Mouse (Mus musculus) c-Kit-positive CD71-positive TER-119-negative erythroid progenitor cells, embryonic 14.5 days (primary cell): Measurements from ENCODE around the gene Efcab6.
"Not testable (repeated sequence)": the region's sequence is repeated elsewhere in the genome, so short reads cannot be mapped to it uniquely, and the experiment has no call there.

Experiments used
- DNase-seq: peaks from one replicate; pipeline ENCODE4 v3.0.0-alpha.2; 2013; ENCODE audit warnings: low read depth

Efcab6 gene

GRCm38 (mm10) chr15:84065140-84065539, at the start of gene Efcab6:
Efcab6 (minus strand) TSS chr15:84065379.
- DNase-seq = no peak

- DNase-seq = no peak
Observed at GRCm38 (mm10) chr15:84113873-84114272, 48.7 kb upstream of the Efcab6 start.

- DNase-seq = no peak
Observed at GRCm38 (mm10) chr15:84108899-84109298, 43.7 kb upstream of the Efcab6 start.

GRCm38 (mm10) chr15:84105924-84106500, 40.8 kb upstream of the Efcab6 start:
- DNase-seq = no peak

GRCm38 (mm10) chr15:84105105-84105923, 40.1 kb upstream of the Efcab6 start, which contains the start of gene Sult4a1:
Sult4a1 (minus strand) TSS chr15:84105754.
- no peak for DNase-seq

- DNase-seq = no peak
Observed at GRCm38 (mm10) chr15:84104626-84105025, 39.4 kb upstream of the Efcab6 start.

GRCm38 (mm10) chr15:84097536-84097935, 32.4 kb upstream of the Efcab6 start:
- not testable (repeated sequence) for DNase-seq

- DNase-seq = no peak
Observed at GRCm38 (mm10) chr15:84096051-84096450, 30.9 kb upstream of the Efcab6 start.

GRCm38 (mm10) chr15:84094921-84095320, 29.7 kb upstream of the Efcab6 start:
- no peak for DNase-seq

GRCm38 (mm10) chr15:84086775-84087174, 21.6 kb upstream of the Efcab6 start:
- DNase-seq = no peak

- no peak for DNase-seq
Observed at GRCm38 (mm10) chr15:84086364-84086763, 21.2 kb upstream of the Efcab6 start.

- DNase-seq = no peak
Observed at GRCm38 (mm10) chr15:84080069-84080468, 14.9 kb upstream of the Efcab6 start.

GRCm38 (mm10) chr15:84079519-84079918, 14.3 kb upstream of the Efcab6 start:
- no peak for DNase-seq

GRCm38 (mm10) chr15:84078667-84079066, 13.5 kb upstream of the Efcab6 start:
- DNase-seq = no peak

- DNase-seq = no peak
Observed at GRCm38 (mm10) chr15:84077151-84077550, 12.0 kb upstream of the Efcab6 start.

GRCm38 (mm10) chr15:84074705-84075185, 9.6 kb upstream of the Efcab6 start:
- DNase-seq = no peak

GRCm38 (mm10) chr15:84073911-84074704, 8.9 kb upstream of the Efcab6 start:
- DNase-seq = peak; percentile 31

GRCm38 (mm10) chr15:84073058-84073457, 7.9 kb upstream of the Efcab6 start:
- no peak for DNase-seq

GRCm38 (mm10) chr15:84072226-84072625, 7.0 kb upstream of the Efcab6 start:
- DNase-seq = peak; percentile 4

GRCm38 (mm10) chr15:84070116-84070676, 5.0 kb upstream of the Efcab6 start:
- DNase-seq = no peak

GRCm38 (mm10) chr15:84069455-84070050, 4.4 kb upstream of the Efcab6 start:
- no peak for DNase-seq

- no peak for DNase-seq
Observed at GRCm38 (mm10) chr15:84065701-84066100, 522 bp upstream of the Efcab6 start.
